Mouse (Mus musculus) cerebellum, adult 8-10 months (tissue): Measurements from ENCODE around the gene Ddc.

Experiments used
- DNase-seq: peaks from one replicate; pipeline ENCODE4 v3.0.0; 2022

Ddc gene

DNA sequence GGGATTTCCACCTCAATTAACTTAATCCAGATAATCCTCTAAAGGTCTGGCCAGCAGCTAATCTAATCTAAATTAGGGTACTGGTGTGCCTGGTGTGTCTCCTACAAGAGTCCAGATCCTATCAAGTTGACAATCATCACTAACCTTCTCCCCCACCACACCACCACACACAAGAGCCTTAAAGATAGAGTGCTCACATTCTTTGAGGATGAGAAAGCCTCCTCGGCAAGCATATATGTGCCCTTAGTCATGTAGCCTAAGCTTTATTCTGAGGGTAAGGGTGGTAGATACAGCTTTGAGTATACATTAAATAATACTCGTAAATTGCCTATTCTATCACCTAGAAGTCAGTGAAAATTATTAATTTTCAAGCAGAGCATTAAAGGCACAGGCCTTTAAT, 57.2 kb downstream of the Ddc start:
- DNase-seq, result no peak

DNA sequence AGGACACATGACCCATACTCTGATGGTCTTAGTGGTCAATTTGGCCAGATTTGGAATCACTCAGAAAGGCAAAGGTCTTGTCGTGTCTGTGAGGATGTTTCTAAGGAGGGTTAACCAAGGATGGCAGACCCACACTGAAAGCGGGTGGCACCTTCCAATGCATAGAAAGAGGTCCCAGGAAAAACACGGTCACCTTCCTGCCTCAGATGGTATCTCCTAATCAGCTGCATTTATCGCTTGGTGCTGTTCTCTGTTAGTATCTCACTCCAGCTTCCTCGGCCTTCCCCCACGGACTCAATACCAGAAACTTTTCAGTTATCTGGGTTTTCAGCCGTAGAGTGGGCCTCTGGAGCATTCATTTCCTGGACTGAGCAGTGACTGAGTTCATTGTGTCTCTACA, 58.1 kb downstream of the Ddc start:
- DNase-seq, result no peak

GRCm38 (mm10) chr11:11837384-11837783, 60.6 kb downstream of the Ddc start:
- DNase-seq, result no peak

DNA sequence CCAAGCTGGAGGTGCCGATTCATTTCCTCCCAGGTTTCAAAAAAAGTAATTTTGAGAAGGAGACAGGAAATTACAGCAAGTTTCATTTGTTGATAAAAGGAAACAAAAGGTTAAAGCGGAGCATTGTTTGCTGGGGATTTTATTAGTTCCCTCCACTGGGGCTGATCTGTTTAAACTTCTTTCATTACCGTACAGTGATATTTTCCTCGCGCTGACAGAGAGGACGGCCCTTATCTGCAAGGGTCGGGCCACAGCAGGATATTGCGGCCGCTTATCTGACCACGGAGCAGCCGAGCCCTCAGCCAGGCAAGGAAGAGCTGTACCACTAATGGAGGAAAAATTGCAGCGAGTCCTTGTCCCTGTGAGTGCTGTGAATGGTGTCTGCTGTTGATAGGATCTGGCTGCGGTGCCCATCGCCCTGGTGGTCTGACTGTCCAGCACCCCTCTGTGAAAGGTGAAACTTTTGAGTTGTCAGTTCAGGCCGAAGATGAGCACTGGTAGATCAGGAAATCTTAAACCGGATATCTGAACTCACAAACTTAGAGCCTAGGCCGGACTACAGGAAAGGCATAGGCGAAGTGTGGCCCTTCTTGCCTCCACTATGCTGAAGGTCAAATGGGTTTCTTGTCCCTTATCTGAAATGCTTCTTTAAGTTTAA, 61.1 kb downstream of the Ddc start:
- DNase-seq, result no peak

GRCm38 (mm10) chr11:11836262-11836661, 61.7 kb downstream of the Ddc start:
- DNase-seq, result no peak

GRCm38 (mm10) chr11:11835791-11836190, 62.2 kb downstream of the Ddc start:
- DNase-seq, result no peak

- no peak for DNase-seq
Measured at GRCm38 (mm10) chr11:11835361-11835760, 62.6 kb downstream of the Ddc start.

GRCm38 (mm10) chr11:11833100-11833499, 64.8 kb downstream of the Ddc start:
- DNase-seq, result no peak

- no peak for DNase-seq
Measured at GRCm38 (mm10) chr11:11832755-11833084, 65.2 kb downstream of the Ddc start.

DNA sequence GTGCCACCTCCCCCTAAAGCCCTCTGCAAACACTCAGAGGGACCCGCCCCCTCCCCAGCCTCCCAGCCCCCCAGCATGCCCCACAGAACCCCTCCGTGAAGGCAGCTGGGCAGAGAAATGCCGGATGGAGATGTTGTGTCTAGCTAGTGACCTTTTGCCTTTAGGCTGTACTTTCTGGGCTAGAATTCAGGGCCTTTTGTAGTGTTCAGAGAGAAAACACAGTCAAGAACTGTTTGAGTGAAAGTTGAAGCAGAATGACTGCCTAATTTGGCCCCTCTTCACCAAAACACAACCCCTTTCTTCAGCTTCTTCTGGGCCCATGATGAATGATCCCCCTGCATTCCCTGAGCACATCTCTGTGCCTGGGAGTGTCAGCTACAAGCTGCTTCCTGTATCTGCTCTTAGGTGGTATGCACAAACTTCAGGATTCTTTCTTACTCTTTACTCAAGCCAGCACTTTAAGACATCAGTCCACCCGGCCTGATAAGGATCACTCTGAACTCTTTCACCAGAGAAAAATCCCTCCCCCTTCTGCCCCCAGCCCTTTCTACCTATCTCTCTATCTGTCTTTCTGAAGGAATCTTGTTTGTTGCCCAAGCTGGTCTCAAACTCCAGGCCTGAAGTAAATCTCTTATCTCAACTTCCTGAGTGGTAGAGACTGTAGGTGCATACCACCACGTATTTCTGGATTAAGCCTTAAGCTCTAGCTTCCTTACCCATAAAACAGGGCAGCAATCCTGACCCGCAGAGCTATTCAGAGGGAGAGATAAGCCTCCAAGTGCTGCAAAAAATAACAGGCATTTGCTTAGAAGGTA, 65.8 kb downstream of the Ddc start:
- DNase-seq, result no peak

DNA sequence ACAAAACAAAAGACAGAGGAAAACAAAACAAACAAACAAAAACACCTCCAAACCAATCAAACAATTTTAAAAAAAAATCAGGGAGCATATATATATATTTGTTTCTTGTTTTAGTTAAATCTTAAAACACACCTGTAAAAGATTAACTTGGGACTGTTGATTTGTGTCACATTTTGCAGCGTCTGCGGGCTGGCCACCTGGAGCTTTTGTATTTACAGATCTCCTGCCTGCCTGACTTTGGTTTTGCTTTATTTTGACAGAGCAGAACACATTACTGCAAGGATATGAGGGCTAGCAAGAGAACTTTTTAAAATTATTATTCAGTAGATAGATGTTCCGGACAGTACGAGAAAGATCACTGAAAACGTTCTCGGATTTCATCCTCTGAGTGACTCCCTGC, 66.4 kb downstream of the Ddc start:
- DNase-seq, result no peak

DNA sequence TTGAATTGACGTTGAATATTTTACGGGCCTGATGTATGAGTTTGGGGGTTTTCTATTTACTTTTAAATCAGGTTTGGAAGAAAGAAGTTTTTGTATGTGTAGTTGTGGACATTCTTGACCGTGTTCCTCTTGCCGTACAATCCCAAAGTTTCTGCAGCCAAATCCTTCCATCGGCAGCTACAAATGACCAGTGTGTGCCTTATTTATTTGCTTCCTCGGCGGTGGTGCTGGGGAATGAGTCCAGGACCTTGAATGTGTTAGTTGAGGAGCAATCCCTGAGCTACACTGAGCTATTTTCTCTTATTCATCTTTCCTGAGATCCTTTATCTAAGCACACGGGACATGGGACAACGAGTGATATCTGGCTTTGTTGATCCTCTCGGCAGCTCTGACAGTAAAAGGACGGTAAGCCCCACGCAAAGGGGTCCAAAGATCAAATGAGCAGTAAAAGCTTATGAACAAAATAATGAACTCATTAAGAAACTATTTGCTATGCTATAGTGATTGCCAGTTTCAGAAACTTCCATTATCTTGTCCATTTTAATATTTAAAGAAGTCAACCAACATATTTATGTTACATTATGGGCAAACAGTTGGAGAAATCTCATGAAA, 67.0 kb downstream of the Ddc start:
- no peak for DNase-seq

GRCm38 (mm10) chr11:11829161-11830000, 68.6 kb downstream of the Ddc start:
- DNase-seq, result no peak

GRCm38 (mm10) chr11:11828761-11829160, 69.2 kb downstream of the Ddc start:
- no peak for DNase-seq

DNA sequence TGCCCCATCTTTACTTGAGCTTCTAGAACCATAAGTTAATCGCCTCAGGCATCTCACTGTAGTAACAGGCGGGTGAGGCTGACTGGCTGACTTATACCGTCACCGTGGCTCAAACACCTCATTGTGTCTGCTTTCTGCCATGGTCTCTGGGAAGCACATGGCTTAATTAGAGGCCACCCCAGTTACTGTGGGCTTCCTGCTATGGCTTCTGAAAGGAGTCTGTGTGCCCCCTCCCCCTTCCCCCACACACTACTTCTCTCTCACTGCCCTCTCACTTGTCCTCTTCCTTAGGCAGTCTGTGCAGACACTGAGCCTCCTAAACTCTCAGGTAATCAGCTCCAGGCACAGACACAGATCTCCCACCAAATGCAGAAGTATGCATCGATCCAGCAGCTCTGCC, 69.7 kb downstream of the Ddc start:
- DNase-seq, result no peak

GRCm38 (mm10) chr11:11826475-11826874, 71.5 kb downstream of the Ddc start:
- DNase-seq, result no peak

GRCm38 (mm10) chr11:11825670-11826069, 72.3 kb downstream of the Ddc start:
- DNase-seq, result no peak

DNA sequence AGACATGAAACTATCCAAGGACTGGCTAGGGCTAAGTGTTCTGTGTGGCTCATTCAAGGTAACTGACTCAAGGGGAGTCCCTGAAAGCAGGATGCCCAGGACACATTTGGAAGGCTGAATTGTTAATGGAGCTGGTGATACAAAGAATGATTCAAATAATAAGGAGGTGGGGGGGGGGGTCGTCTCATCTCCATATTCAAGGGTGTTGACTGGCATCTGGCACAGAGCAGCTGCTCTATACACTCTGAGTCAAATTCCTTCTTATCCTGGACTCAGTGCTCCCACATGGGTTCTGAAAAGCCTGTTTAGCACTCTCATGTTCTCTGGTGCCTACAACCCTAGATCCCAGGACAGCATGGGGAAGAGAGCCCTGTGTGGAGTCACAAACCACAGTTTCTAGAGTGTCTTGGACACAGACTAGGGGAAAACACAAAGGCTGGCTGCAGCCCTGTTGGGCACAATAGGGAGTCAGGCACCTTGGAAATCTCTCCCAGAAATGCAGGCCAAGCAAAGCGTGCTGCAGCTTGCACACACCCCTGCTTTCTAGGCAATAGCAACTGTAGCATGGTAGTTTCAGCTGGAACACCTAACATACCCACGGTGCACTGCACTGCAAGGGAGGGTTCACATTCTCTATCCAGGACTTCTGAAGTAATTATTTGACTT, 72.8 kb downstream of the Ddc start:
- no peak for DNase-seq

DNA sequence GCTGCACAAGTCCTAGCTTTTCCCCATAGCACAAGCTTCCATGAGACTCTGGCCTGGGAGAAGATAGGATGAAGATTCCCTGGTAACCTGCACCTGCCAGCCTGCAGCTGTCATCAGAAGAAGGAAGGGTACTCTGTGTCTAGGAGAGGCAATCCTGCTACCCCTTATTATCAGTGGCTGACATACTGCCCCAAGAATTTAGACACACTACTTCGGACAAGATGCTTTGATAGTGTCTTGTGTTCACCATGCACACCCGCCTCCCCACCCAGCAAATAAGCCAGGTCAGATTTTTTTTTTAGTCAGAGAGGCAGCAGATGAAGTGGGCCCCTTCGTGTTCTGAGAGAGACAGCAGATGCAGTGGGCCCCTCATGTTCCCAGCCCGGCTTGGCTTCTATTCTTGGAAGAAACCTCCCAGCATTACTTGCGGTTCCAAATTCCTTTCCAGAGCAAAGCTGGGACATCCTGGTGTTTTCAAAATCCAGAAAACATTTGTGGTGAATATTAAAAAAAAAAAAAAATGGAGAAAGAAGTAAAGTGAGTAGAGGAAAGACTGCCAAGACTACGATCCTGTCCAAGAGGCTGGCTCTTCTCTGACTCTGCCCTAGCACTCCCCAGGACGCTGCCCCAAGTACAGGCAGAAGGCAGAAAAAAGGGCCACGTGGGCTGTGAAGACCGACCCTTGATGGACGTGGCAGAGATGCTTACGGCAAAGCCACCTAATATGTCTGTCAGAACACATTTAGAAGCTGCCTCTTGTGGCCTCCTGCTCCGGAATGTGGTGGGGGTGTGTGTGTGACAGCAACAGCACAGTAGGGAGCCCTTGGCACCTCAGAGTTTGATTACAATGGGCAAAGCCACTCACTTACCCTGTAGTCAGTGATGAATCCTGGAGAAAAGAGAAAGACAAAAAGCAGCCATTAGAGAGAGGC, 73.7 kb downstream of the Ddc start:
- no peak for DNase-seq

GRCm38 (mm10) chr11:11822181-11823095, 75.5 kb downstream of the Ddc start:
- DNase-seq, result no peak
